Comparison of ENCODE assay signal across 9 mouse cellular contexts in the genomic region with DNA sequence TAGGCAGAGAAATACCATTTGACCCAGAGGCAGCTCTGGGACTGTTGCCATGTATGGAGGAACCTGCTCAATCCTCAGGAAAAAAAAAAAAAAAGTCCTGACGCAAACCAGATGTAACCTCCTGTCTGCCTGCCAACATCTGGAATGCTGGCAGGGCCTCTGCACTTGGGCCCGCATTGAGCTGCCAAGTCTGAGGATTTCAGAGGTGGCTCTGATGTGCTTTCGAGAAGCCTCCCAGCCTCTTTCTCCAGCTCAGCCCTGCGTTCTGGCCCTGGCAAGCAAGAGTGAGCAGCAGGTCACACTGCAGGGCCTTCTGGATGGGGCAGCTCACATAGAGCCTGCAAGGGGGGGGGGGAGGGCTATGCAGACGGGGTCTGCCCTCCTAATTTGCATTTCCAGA. TPM values are rescaled to one million over a fixed set of nuclear protein-coding genes. Genes with fewer than 3 reads are reported as not detected.
DNase-seq lines count a peak whose midpoint lies in the region; ATAC-seq and TF ChIP-seq lines count a peak whose summit lies in the region.
"Had no signal": no experiment of that assay in that cellular context is flagged by ENCODE, and none has a peak within 500 bp of the region (broad histone marks: within the 10 kb centered on the region; RNA-seq: fewer than 3 reads in every experiment).

No protein-coding gene starts in this region.

- no peaks in the 10 kb centered on the region for H3K9me3 ChIP-seq in heart, embryonic 10.5 days
- H3K9me3 ChIP-seq in midbrain, postnatal 0 days (ENCODE audit: low read length): no peaks in the 10 kb centered on the region
- H3K9me3 ChIP-seq: megakaryocyte, embryonic 14.5 days had no signal

- H3K9ac ChIP-seq in midbrain, postnatal 0 days (replicated peaks; ENCODE audit: low read length, poor library complexity, severe bottlenecking): no peak overlapping the region

- no peak overlapping the region for H3K4me2 ChIP-seq in midbrain, postnatal 0 days (ENCODE audit: low read depth, low read length, poor library complexity, severe bottlenecking)

- peaks cover 56% of the 10 kb centered on the region for H3K4me1 ChIP-seq in heart, embryonic 10.5 days
- peaks cover 4% of the 10 kb centered on the region; the same call in 1 of the 2 replicates for H3K4me1 ChIP-seq in midbrain, postnatal 0 days (ENCODE audit: insufficient read depth, low read length)

- peak overlapping the region; percentile 32; the same call in 1 of the 2 replicates for H3K4me3 ChIP-seq in heart, embryonic 10.5 days
- no peak overlapping the region for H3K4me3 ChIP-seq in midbrain, postnatal 0 days (ENCODE audit: low read depth, low read length)
- H3K4me3 ChIP-seq: megakaryocyte, embryonic 14.5 days had no signal

- H3K27ac ChIP-seq in heart, embryonic 10.5 days: peak overlapping the region; percentile 69
- 0 out of 2 replicates have a peak overlapping the region, but pooled peaks have one; percentile 32 for H3K27ac ChIP-seq in midbrain, postnatal 0 days (ENCODE audit: low read depth, low read length)

- no peak for TF ChIP-seq CTCF in midbrain, postnatal 0 days (IDR thresholded peaks at IDR 0.05)

- DNase-seq in 3T3-L1 (ENCODE audit: low read depth, low spot score): peak; percentile 99
- DNase-seq in adrenal gland, postnatal 14 days: peak; percentile 83
- DNase-seq in heart, embryonic 10.5 days (ENCODE audit: low spot score): no peak
- DNase-seq in kidney, adult 8-10 months: peak; percentile 74 to 77
- peak; percentile 55 for DNase-seq in midbrain, postnatal 0 days (ENCODE audit: low spot score)
- no peak for DNase-seq in frontal cortex, postnatal 10 days (ENCODE audit: low spot score in 2 of 2)
- no peak for DNase-seq in cerebellum, adult 9-10 months
- no peak for DNase-seq in Muller cell, postnatal 12 days (ENCODE audit: inconsistent ontology term)

- no peak for ATAC-seq in midbrain, postnatal 0 days (ENCODE audit: low FRiP score)

- 18% methylated on average over 5 of the region's 5 CpGs for WGBS in heart, embryonic 10.5 days
- WGBS in midbrain, postnatal 0 days: 48% methylated on average over 5 of the region's 5 CpGs

- peaks cover 59% of the 10 kb centered on the region for H3K36me3 ChIP-seq in heart, embryonic 10.5 days
- H3K36me3 ChIP-seq in midbrain, postnatal 0 days (ENCODE audit: insufficient read depth, low read length): no peaks in the 10 kb centered on the region; the same call in 1 of the 2 replicates

- H3K27me3 ChIP-seq in heart, embryonic 10.5 days (ENCODE audit: insufficient read depth, poor library complexity, severe bottlenecking): no peaks in the 10 kb centered on the region
- no peaks in the 10 kb centered on the region for H3K27me3 ChIP-seq in midbrain, postnatal 0 days (ENCODE audit: insufficient read depth, low read length)

RNA-seq across cellular contexts. Expression of a gene that starts 6.1 kb away (rescaled TPM):
- total RNA-seq in adrenal gland, postnatal 14 days (2021): 112 and 219 TPM in 2 replicates
- polyA plus RNA-seq in heart, embryonic 10.5 days (2016; fragmentation: Nextera tagmentation; extraction: Ambion mirVana): 382 and 559 TPM in 2 replicates
- 78.8 and 96.7 TPM in 2 replicates for total RNA-seq in midbrain, postnatal 0 days (2014; rRNA removed)
- 92.4 and 104 TPM in 2 replicates for polyA plus RNA-seq in midbrain, postnatal 0 days (2015; fragmentation: Nextera tagmentation; extraction: Ambion mirVana)

RNA-seq across cellular contexts. Expression of a gene that starts 23.1 kb away (rescaled TPM):
- 52.0 and 70.5 TPM in 2 replicates for total RNA-seq in adrenal gland, postnatal 14 days (2021)
- 207 and 238 TPM in 2 replicates for polyA plus RNA-seq in heart, embryonic 10.5 days (2016; fragmentation: Nextera tagmentation; extraction: Ambion mirVana)
- 13.9 and 21.1 TPM in 2 replicates for total RNA-seq in midbrain, postnatal 0 days (2014; rRNA removed)
- 7.4 and 10.0 TPM in 2 replicates for polyA plus RNA-seq in midbrain, postnatal 0 days (2015; fragmentation: Nextera tagmentation; extraction: Ambion mirVana)

RNA-seq across cellular contexts. Expression of a gene that starts 42.0 kb away (rescaled TPM):
- total RNA-seq in adrenal gland, postnatal 14 days (2021): 0.52 and 0.90 TPM in 2 replicates
- 0.36 TPM in 2 replicates for polyA plus RNA-seq in heart, embryonic 10.5 days (2016; fragmentation: Nextera tagmentation; extraction: Ambion mirVana)
- 0.38 TPM in 2 replicates for total RNA-seq in midbrain, postnatal 0 days (2014; rRNA removed)
- 0.17 and 0.26 TPM in 2 replicates for polyA plus RNA-seq in midbrain, postnatal 0 days (2015; fragmentation: Nextera tagmentation; extraction: Ambion mirVana)

Comparison
In these comparisons a context has a peak if more than half of its experiments do, and no peak if none do; other contexts are left out.
1. DNase-seq: peak in 3T3-L1 (single experiment), adrenal gland, postnatal 14 days (single experiment), kidney, adult 8-10 months (2 of 2) and midbrain, postnatal 0 days (single experiment); none in heart, embryonic 10.5 days (single experiment), frontal cortex, postnatal 10 days (0 of 2), cerebellum, adult 9-10 months (single experiment) and Muller cell, postnatal 12 days (single experiment).